Mouse (Mus musculus) heart, embryonic 10.5 days (tissue): ENCODE data around the gene Fcho1. TPM values are rescaled to one million over a fixed set of nuclear protein-coding genes. Genes with fewer than 3 reads are reported as not detected.

Source experiments
- DNase-seq: peaks from one replicate; pipeline ENCODE4 v3.0.0-alpha.2; 2017; ENCODE audit warnings: low spot score
- H3K27ac ChIP-seq: fragments of 300-500 bp; sonication (generic); 2 replicates; pipeline ENCODE4 v1.5.1; 2016; ENCODE audit warnings: mild to moderate bottlenecking
- H3K27me3 ChIP-seq: fragments of 300-500 bp; sonication (generic); 2 replicates; pipeline ENCODE4 v1.6.1; 2016; ENCODE audit warnings: mild to moderate bottlenecking; ENCODE audit not compliant: poor library complexity, insufficient read depth, severe bottlenecking
- H3K36me3 ChIP-seq: fragments of 300-500 bp; sonication (generic); 2 replicates; pipeline ENCODE4 v1.6.1; 2016; ENCODE audit warnings: mild to moderate bottlenecking, moderate library complexity
- H3K4me1 ChIP-seq: fragments of 300-500 bp; sonication (generic); 2 replicates; pipeline ENCODE4 v1.6.1; 2016; ENCODE audit warnings: mild to moderate bottlenecking
- H3K4me3 ChIP-seq: fragments of 300-500 bp; sonication (generic); 2 replicates; pipeline ENCODE4 v1.5.1; 2016; ENCODE audit warnings: mild to moderate bottlenecking, moderate library complexity
- H3K9me3 ChIP-seq: fragments of 300-500 bp; sonication (generic); 2 replicates; pipeline ENCODE4 v1.6.1; 2016; ENCODE audit warnings: mild to moderate bottlenecking, moderate library complexity
- WGBS: fragments of 180-500 bp; shearing (Covaris S2); methylation state at CpG from one replicate; pipeline ENCODE4 v1.1.7; 2016; 5-methylcytosine and 5-hydroxymethylcytosine counted together
- polyA plus RNA-seq: library from polyadenylated mRNA; unstranded; fragments of >200 nt; fragmentation: Nextera tagmentation; extraction: Ambion mirVana; gene quantifications from 2 replicates; pipeline ENCODE4 v1.2.1, GENCODE M21; 2016

Gene Fcho1
- polyA plus RNA-seq, 1 experiment from 2014 or later = 3.1 TPM

DNA sequence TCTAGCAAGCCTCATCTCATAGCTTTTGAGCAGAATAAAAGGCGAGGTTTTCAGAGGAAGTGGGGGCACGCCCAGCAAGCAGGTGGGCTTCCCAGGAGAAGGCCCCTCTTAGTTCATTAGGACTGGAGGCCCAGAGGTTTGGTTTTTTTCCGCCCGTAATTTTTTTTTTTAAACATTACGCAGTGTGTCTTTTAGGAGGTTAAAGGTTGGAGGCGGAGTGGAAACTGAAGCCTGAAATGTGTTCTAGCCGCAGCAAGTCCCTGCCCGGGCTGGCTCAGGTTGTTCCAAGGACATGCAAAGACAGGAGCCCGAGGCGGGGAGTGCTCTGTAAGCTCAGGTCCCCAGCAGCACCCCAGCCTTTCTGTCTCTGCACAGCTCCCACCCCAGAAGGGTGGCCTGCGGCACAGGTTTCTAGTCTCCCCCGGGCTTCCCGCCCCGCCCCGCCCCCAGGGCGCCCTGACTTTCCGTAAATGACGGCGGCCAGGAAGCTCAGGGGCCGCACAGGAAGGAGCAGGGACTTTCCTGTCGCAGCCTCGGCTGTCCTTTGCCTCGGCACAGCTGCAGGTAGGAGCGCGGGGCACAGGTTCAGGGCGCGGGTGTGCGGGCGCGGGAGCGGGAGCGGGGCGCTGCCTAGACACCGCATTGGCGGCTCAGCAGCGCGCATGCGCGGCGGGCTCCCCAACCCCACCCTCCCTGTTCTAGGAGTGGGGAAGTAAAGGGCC lies 49.3 kb downstream of the Fcho1 start, which contains the start of gene Jak3:
Gene Jak3 (plus strand): TSS at position 277 of the 722 bp plus-strand sequence.
- WGBS = 3% methylated on average over 40 of the region's 40 CpGs
- Histone ChIP-seq H3K9me3 (0 out of 2 replicates have a peak, but pooled peaks cover 2% of the 10 kb centered on the region), H3K27me3 (peaks cover 57% of the 10 kb centered on the region), H3K4me3 (peak within 1 kb of the TSS; percentile 81), H3K27ac (peak within 1 kb of the TSS; percentile 94), H3K36me3 (no peaks in the 10 kb centered on the region), H3K4me1 (peaks cover 45% of the 10 kb centered on the region)
- no peak for DNase-seq

DNA sequence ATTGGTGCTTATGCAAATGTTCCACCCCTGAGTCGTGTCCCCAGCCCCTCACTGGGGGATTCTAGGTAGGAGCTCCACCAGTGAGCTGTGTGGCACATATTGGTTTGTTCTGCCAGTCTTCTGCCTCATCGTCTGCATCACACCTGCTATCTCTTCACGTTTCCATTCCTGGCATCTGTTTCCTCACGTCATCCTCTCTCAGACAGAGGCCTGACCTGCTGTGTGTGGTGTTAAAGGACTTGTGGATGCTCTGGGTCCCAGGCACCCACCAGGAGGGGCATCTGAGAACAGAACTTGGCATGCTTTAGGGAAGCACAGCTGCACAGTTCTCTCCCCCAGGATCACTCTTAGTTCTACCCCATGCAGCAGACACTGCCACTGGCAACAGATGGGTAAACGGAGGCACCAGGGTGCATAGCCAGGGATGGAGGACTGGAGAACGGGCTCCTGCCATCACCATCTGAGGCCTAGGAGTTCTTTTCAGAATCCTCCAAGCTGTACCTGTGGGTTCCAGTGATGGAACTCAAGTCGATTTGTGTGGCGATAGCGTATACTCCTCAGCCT lies 50.0 kb downstream of the Fcho1 start:
- Histone ChIP-seq H3K9me3 (0 out of 2 replicates have a peak, but pooled peaks cover 2% of the 10 kb centered on the region), H3K27me3 (peaks cover 57% of the 10 kb centered on the region), H3K4me3 (peak overlapping the region; percentile 81), H3K27ac (peak overlapping the region; percentile 94; the same call in 1 of the 2 replicates), H3K4me1 (peaks cover 48% of the 10 kb centered on the region), H3K36me3 (no peaks in the 10 kb centered on the region)
- DNase-seq = no peak
- 31% methylated on average over 9 of the region's 9 CpGs for WGBS

DNA sequence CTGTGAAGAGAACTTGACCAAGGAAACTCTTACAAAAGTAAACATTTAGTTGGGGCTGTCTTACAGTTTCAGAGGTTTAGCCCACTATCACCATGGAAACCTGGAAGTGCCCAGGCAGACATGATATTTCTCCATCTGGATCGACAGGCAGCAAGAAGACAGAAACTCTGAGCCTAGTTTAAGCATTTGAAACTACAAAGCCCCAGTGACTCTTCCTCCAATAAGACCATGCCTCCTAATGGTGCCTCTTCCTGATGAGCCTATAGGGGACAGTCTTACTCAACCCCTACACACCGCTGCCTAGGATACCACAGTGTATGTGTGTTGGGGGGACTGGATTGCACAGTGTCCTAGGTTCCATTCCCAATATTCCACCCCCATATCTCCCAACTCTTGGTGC lies 51.4 kb downstream of the Fcho1 start:
- Histone ChIP-seq H3K27ac (no peak overlapping the region), H3K36me3 (no peaks in the 10 kb centered on the region), H3K9me3 (0 out of 2 replicates have a peak, but pooled peaks cover 2% of the 10 kb centered on the region), H3K27me3 (peaks cover 42% of the 10 kb centered on the region), H3K4me1 (peaks cover 49% of the 10 kb centered on the region), H3K4me3 (no peak overlapping the region)
- no peak for DNase-seq
- 77% methylated on average over 2 of the region's 2 CpGs for WGBS

DNA sequence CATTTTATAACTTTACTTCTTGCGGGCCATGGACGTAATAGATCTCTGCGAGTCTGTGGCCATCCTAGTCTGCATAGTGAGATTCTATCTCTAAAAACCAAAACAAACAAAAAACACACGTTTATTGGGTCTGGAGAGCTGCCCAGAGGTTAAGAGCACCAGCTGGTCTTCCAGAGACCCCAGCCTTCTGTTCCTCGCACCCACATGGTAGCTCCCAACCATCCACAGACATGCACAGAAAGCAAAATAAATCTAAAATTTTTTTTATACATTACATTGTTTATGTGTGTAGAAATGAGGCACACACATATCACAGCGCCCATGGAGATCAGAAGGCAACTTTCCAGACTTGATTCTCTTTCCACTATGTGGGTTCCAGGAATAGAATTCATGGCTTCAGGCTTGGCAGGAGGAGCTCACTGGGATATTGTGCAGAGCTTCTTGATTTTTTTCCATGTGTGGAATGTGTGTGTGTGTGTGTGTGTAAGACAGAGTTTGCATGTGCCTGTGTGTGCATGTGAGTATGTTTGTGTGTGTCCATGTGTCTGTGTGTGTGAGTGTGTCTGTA lies 53.3 kb downstream of the Fcho1 start:
- peak overlapping the region; percentile 77 for H3K27ac ChIP-seq
- H3K4me1 ChIP-seq = peaks cover 63% of the 10 kb centered on the region
- H3K27me3 ChIP-seq = peaks cover 29% of the 10 kb centered on the region
- no peak for DNase-seq
- no peaks in the 10 kb centered on the region for H3K9me3 ChIP-seq
- H3K4me3 ChIP-seq = peak overlapping the region; percentile 64; the same call in 1 of the 2 replicates
- no peaks in the 10 kb centered on the region for H3K36me3 ChIP-seq
- WGBS = 65% methylated on average over 6 of the region's 6 CpGs

DNA sequence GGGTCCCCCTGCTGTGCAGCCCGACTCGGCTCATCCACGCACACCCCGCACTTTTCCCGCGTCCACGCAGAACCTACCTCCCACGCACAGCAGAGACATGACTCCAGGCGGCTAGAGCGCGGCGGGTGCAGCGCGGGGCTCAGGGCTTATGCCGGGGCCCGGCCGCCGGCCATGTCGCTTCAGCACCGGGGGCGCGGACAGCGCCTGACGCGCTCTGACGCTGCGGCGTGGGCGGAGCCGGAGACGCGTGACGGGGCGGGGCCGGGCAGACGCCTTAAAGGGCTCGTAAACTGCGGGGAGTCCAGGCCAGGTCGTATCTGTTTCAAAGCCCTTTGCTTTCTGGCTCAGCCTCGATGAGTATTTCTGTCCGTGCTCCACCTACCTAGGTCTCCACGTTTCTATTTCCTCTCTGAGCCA lies 54.0 kb downstream of the Fcho1 start, which contains the start of gene Unc13a:
Gene Unc13a (minus strand): TSS at position 209 of the 417 bp plus-strand sequence.
- peak; percentile 92 for DNase-seq
- H3K4me3 ChIP-seq = peak within 1 kb of the TSS; percentile 64
- no peaks in the 10 kb centered on the region for H3K36me3 ChIP-seq
- peaks cover 24% of the 10 kb centered on the region for H3K27me3 ChIP-seq
- no peaks in the 10 kb centered on the region for H3K9me3 ChIP-seq
- H3K27ac ChIP-seq = peak within 1 kb of the TSS; percentile 77
- WGBS = under 1% methylated on average over 42 of the region's 42 CpGs
- peaks cover 65% of the 10 kb centered on the region for H3K4me1 ChIP-seq

DNA sequence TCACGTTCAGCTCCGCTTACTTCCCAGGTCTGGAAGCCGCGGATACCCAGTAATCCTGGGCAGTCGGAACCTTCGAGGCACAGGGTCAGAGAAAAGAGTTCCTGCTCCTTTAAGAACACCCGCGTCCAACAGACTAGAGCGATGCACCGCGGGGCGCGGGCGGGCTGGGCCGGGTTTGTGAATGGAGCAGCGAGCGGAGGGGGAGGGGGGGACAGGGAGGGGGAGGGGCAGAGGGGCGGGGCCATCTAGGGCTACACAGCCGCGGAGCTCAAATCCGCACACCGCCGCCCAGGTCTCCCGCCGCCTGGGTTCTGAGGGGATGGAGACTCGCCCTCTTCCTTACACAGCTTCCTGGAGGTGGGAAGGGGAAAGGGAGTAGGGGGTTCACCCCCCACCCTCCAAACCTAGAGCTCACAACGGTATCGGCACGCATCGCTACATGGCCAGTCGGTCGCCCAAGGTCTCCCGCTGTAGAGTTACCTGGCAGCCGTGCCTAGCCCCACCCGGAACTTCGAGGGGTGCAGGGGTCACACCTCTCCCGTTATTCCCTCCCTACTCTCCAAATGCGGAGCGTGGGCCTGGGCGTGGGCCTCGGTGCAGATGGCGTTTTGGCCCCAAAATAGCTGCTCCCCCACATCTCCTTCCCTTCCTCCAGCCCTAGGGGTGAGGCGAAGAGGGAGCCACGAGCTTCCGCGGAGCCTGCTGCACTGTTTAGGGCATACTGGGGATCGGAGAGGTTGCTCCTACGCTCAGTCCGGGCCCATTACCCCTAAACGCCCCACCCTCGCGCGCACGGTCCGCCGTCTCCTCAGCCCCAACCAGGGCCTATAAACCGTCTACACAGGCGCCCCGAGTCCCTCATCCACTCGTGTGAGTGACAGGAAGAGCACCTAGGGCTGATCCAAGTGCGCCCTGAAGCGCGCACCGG lies 54.6 kb downstream of the Fcho1 start:
- Histone ChIP-seq H3K4me3 (peak overlapping the region; percentile 64), H3K27ac (peak overlapping the region; percentile 71), H3K4me1 (peaks cover 63% of the 10 kb centered on the region), H3K9me3 (no peaks in the 10 kb centered on the region), H3K36me3 (no peaks in the 10 kb centered on the region), H3K27me3 (peaks cover 30% of the 10 kb centered on the region)
- WGBS = under 1% methylated on average over 57 of the region's 64 CpGs
- DNase-seq = peak; percentile 87

DNA sequence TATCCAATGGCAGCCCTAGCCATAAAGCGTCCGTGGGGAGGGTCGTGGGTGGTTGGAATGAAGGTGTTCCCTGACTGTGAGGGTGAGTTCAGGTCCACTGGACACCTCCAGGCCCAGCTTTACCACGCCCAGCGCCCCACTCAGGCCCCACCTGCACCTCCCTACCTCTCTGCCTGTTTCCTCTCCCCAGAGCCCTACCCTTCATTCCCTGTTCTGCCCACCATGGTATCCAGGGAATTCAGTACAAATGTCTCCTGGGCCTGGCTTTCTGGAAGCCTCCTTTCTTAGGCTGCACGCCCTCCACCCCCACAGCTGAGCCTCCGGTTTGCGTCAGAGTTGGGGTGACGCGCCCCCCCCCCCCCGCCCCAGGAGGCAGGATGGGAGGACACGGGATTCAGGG lies 55.3 kb downstream of the Fcho1 start:
- peak overlapping the region; percentile 71 for H3K27ac ChIP-seq
- H3K27me3 ChIP-seq = peaks cover 23% of the 10 kb centered on the region
- H3K9me3 ChIP-seq = no peaks in the 10 kb centered on the region
- no peak for DNase-seq
- peaks cover 65% of the 10 kb centered on the region for H3K4me1 ChIP-seq
- H3K4me3 ChIP-seq = peak overlapping the region; percentile 64
- H3K36me3 ChIP-seq = no peaks in the 10 kb centered on the region
- 12% methylated on average over 12 of the region's 12 CpGs for WGBS

DNA sequence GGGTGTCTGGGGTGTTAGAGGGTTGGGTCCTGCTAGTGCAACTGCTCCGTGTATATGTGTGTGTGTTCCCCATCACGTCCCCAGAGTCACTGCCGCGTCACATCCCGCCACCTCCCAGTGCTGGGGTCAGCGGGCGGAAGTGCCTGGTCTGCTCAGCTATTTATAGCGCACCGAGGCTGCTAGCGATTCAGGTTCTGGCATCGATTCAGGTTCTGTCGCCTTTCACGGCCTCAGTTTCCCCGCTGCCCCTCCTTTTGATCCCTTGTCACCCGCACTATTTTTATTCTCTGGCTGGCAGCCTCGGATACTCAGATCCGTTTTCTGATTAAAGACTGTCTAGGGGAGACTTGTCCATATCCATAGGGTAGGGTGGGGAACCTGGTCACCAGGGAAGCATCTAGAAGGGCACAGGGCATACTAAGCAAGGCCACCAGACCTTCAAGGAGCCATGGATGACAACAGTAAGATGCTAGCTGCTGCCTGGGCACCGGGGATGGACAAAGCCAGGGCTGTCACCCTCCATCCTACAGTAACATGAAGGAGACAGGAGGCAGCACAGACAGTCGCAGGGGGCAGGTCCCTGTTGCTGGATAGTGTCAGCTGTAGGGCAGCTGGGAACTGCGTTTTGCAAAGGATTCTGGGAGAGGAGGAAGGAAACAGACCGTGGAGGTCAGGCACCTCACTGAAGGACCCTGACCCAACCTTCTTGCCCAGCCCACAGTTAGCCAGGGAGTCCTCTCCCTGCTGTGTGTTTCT lies 57.1 kb downstream of the Fcho1 start:
- Histone ChIP-seq H3K4me3 (peak overlapping the region; percentile 48), H3K9me3 (no peaks in the 10 kb centered on the region), H3K27me3 (peaks cover 38% of the 10 kb centered on the region), H3K27ac (peak overlapping the region; percentile 89), H3K4me1 (peaks cover 69% of the 10 kb centered on the region), H3K36me3 (no peaks in the 10 kb centered on the region)
- peak; percentile 90 for DNase-seq
- 2% methylated on average over 21 of the region's 21 CpGs for WGBS

DNA sequence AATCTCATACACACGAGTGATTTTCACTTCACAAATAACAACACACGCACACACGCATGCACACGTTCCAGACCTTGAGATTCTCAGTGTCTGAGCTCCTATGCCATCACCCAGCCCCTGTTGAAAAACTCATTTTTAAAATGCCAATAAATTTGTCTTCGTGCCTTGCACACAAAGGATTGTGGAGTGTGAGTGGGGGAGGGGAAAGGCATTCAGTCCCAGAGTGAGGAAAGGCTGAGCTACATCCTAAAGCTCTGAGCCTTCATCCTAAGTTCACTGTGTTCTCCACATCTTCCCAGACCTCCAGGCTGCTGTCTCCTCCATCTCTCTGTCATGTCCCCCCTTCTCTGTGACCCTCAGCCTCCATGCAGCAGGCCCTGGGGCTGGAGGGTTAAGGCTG lies 58.3 kb downstream of the Fcho1 start:
- Histone ChIP-seq H3K27ac (peak overlapping the region; percentile 89), H3K9me3 (no peaks in the 10 kb centered on the region), H3K27me3 (peaks cover 50% of the 10 kb centered on the region), H3K4me3 (no peak overlapping the region; the same call in 1 of the 2 replicates), H3K4me1 (peaks cover 66% of the 10 kb centered on the region), H3K36me3 (no peaks in the 10 kb centered on the region)
- no peak for DNase-seq
- WGBS = 56% methylated on average over 5 of the region's 5 CpGs

DNA sequence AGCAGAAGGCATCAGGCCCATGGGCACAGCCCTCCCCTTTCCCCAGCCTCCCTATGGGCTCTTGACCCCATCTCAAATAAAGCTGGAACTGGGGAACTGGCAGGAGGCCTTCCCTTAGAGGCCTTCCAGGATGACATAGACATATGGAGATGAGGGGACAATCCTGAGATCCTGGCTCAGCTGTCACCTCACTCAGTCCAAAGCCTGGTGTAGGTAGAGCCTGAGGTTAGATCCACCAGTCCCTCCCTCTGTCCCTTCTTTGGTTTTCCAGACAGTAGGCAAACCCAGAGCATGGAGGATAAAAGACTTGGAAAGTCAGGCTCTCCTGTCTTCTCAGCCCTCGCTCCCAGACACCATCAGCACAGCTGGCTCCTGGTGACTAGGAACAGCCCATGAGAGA lies 58.7 kb downstream of the Fcho1 start:
- peaks cover 66% of the 10 kb centered on the region for H3K4me1 ChIP-seq
- no peaks in the 10 kb centered on the region for H3K36me3 ChIP-seq
- no peak overlapping the region for H3K4me3 ChIP-seq
- peaks cover 54% of the 10 kb centered on the region for H3K27me3 ChIP-seq
- no peaks in the 10 kb centered on the region for H3K9me3 ChIP-seq
- no peak overlapping the region for H3K27ac ChIP-seq
- no peak for DNase-seq
- 47% methylated on average over 1 of the region's 1 CpGs for WGBS

DNA sequence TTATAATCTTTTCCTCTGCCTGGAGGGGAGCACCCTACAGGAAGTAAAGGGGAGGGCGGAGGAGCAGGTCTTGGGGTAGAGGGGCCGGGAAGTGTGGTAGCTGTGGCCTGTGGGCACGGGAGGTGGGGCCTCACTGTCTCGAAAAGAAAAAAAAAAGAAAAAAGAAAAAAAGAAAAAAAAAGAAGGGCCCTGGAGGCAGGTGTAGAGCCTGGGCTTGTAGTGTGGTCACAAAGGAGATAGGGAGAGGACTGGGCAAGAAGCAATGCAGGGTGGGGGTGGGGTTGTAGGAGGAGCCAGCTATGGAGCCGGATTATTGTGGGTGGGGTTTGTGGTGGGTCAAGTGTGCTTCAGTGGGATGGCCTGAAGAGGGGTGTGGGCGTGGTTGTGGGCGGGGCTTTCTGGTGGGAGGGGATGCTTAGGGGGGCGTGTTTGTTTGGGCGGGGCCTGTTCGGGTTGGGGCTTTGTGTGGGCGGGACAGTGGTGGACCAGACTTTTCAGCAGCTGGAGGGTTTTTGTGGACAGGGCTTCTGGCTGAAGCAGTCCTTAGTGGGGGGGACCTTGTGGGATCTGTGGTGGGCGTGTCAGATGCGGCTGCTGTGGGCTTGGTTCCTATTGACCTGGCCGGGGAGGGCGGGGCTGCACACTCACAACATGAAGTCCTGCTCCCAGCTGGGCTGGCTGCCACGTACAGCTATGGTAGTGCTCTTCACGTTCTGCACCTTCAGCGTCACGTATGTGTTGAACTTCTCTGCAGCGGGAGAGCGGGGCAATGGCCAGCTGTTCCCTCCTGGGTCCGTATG lies 60.0 kb downstream of the Fcho1 start:
- no peaks in the 10 kb centered on the region for H3K9me3 ChIP-seq
- H3K4me3 ChIP-seq = peak overlapping the region; percentile 50
- 3% methylated on average over 22 of the region's 22 CpGs for WGBS
- peak overlapping the region; percentile 56 for H3K27ac ChIP-seq
- H3K27me3 ChIP-seq = peaks cover 58% of the 10 kb centered on the region
- peak; percentile 96 for DNase-seq
- H3K4me1 ChIP-seq = peaks cover 56% of the 10 kb centered on the region
- H3K36me3 ChIP-seq = no peaks in the 10 kb centered on the region
